Mouse (Mus musculus): Measurements from ENCODE around the gene Mymx.
"Not testable (repeated sequence)": the region's sequence is repeated elsewhere in the genome, so short reads cannot be mapped to it uniquely, and the experiment has no call there.

The Mymx gene

GRCm38 (mm10) chr17:45601877-45602304 lies at the start of gene Mymx:
Gene Mymx, minus strand, starts transcription at chr17:45602102.
- DNase-seq (ENCODE audit: low read depth, low spot score) = peak; percentile 99

- peak; percentile 59 for DNase-seq (ENCODE audit: low read depth, low spot score)
Measured at GRCm38 (mm10) chr17:45644185-45644584, 42.3 kb upstream of the Mymx start.

GRCm38 (mm10) chr17:45642701-45643100 lies 40.8 kb upstream of the Mymx start:
- DNase-seq (ENCODE audit: low read depth, low spot score) = peak; percentile 86

- no peak for DNase-seq (ENCODE audit: low read depth, low spot score)
Measured at GRCm38 (mm10) chr17:45641981-45642380, 40.1 kb upstream of the Mymx start.

GRCm38 (mm10) chr17:45638596-45639295 lies 36.8 kb upstream of the Mymx start:
- no peak for DNase-seq (ENCODE audit: low read depth, low spot score)

GRCm38 (mm10) chr17:45634033-45634432 lies 32.1 kb upstream of the Mymx start:
- DNase-seq (ENCODE audit: low read depth, low spot score) = no peak

- DNase-seq (ENCODE audit: low read depth, low spot score) = no peak
Measured at GRCm38 (mm10) chr17:45631940-45632339, 30.0 kb upstream of the Mymx start.

GRCm38 (mm10) chr17:45630992-45631391 lies 29.1 kb upstream of the Mymx start:
- no peak for DNase-seq (ENCODE audit: low read depth, low spot score)

- peak; percentile 87 for DNase-seq (ENCODE audit: low read depth, low spot score)
Measured at GRCm38 (mm10) chr17:45629861-45630694, 28.2 kb upstream of the Mymx start.

GRCm38 (mm10) chr17:45628885-45629855 lies 27.3 kb upstream of the Mymx start:
- no peak for DNase-seq (ENCODE audit: low read depth, low spot score)

- peak; percentile 73 for DNase-seq (ENCODE audit: low read depth, low spot score)
Measured at GRCm38 (mm10) chr17:45628160-45628559, 26.3 kb upstream of the Mymx start.

GRCm38 (mm10) chr17:45626577-45627134 lies 24.8 kb upstream of the Mymx start:
- peak; percentile 92 for DNase-seq (ENCODE audit: low read depth, low spot score)

- DNase-seq (ENCODE audit: low read depth, low spot score) = not testable (repeated sequence)
Measured at GRCm38 (mm10) chr17:45623425-45623824, 21.5 kb upstream of the Mymx start.

- DNase-seq (ENCODE audit: low read depth, low spot score) = peak; percentile 86
Measured at GRCm38 (mm10) chr17:45619386-45620256, 17.7 kb upstream of the Mymx start.

- DNase-seq (ENCODE audit: low read depth, low spot score) = peak; percentile 89
Measured at GRCm38 (mm10) chr17:45618941-45619385, 17.1 kb upstream of the Mymx start.

GRCm38 (mm10) chr17:45617655-45618054 lies 15.8 kb upstream of the Mymx start:
- peak; percentile 65 for DNase-seq (ENCODE audit: low read depth, low spot score)

GRCm38 (mm10) chr17:45616679-45617078 lies 14.8 kb upstream of the Mymx start:
- no peak for DNase-seq (ENCODE audit: low read depth, low spot score)

- no peak for DNase-seq (ENCODE audit: low read depth, low spot score)
Measured at GRCm38 (mm10) chr17:45616046-45616650, 14.2 kb upstream of the Mymx start.

- DNase-seq (ENCODE audit: low read depth, low spot score) = peak; percentile 69
Measured at GRCm38 (mm10) chr17:45612921-45613320, 11.0 kb upstream of the Mymx start.

- DNase-seq (ENCODE audit: low read depth, low spot score) = no peak
Measured at GRCm38 (mm10) chr17:45612008-45612407, 10.1 kb upstream of the Mymx start.
